Mouse (Mus musculus): ENCODE measurements around the gene Zfp512b.

Gene Zfp512b

DNA sequence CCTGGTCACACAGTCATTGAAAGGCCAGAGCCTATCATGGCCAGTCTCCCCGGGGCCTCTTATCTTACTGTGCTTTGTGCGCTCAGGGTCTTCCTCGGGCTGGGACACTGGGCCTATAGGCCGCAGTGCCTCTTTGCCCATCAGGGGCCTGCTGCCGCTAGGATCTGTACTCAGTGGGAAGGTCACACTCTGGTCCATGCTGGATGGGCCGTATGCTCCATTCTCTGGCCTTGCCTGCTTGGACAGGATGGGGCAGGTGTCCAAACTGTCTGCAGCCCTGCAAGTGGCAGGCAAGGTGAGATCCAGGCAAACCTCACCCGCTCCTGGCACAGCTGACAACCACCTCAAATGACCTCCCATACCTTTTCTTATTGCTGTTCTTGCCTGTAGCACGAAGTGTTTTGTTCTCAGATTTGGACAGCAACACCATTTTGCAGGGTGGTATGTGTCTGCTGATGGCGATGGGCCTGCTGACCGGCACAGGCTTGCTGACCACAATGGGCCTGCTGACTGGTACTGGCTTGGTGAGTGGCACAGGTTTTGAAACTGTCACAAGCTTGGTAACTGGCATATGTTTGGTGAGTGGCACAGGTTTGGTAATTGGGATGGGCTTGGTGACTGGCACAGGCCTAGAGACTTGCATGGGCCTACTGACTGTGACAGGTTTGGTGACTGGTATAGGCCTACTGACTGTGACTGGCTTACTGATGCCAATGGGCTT is 3.4 kb downstream of the Zfp512b start:
- no peak for DNase-seq (ENCODE audit: low spot score)

DNA sequence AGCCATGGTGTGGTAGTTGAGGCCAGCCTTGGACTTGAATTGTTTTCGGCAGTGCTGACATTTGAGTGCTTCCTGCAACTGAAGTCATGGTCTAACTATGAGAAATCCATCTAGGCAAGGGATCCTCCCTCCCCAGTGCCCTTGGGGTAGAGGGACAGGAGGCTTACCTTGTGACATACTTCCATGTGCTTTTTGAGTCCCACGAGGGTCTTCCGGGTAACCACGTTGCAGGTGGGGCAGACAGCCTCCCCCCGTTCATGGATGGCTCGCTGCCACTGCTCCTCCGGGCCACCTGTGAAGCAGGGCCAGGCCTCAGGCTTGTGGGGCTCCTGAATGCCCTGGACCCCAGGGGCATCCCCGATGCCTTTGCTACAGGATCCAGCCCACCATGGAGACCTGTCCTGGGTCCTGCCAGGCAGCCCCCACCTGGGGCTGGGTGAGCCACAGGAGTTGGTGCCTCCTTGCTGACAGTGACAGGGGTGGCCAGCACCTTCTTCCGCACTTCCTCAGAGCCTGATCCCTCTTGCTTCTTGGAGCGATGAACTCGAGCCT is 4.3 kb downstream of the Zfp512b start:
- no peak for DNase-seq (ENCODE audit: low spot score)

DNA sequence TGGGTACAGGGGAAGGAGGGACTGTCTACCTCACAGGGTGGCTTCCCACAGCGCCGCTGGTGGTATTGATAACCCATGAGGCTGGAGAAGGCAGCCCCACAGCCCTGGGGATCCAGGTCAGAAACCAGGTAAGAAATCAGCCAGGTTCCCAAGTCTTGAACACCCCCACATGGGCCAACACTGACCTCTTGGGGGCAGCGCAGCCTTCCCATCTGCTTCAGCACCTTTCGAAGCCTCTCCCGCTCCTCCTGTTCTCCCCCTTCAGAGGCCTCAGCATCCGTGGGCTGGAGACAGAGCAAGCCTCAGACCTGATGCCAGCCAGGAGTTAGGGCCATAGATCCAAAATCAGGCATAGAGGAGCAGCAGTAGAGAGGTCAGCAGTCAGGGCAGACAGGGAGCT is 4.8 kb downstream of the Zfp512b start:
- DNase-seq (ENCODE audit: low spot score) = no peak

DNA sequence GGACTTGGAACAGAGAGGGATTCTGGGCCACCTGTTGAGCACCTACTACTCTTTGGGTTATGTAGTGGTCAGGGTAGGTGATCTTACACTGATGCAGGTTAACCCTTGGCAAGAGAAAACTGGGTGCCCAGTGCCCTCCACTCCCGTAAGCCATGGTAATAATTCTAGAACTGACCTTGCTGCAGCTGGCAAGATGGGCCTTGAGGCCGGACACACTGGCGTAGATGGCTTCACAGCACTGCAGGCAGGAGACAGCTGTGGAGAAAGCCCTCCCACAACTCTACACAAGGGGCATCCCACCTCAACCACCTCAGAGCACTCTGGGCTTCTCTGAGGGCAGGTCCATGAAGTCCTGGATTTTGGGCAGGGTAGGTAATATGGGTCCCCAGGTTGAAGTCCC is 6.5 kb downstream of the Zfp512b start:
- DNase-seq (ENCODE audit: low spot score) = no peak

DNA sequence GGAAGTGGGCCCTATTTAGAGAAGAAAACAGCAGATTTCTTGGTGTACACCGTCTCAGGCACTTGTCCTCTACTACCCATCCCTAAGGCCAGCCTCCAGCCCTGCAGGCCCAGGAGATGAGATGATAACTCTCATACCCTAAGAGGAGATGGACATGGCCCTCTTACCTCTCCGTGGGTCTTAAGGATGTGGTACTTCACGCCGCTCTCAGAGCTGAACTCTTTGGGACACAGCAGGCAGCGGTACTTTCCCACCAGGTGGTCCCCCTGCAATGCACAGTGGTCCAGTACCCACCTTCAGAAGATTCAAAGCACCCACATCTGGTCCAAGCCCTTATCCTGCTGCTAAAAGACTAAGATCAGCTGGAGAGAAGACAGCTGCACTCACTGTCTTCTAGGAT is 7.1 kb downstream of the Zfp512b start:
- no peak for DNase-seq (ENCODE audit: low spot score)

DNA sequence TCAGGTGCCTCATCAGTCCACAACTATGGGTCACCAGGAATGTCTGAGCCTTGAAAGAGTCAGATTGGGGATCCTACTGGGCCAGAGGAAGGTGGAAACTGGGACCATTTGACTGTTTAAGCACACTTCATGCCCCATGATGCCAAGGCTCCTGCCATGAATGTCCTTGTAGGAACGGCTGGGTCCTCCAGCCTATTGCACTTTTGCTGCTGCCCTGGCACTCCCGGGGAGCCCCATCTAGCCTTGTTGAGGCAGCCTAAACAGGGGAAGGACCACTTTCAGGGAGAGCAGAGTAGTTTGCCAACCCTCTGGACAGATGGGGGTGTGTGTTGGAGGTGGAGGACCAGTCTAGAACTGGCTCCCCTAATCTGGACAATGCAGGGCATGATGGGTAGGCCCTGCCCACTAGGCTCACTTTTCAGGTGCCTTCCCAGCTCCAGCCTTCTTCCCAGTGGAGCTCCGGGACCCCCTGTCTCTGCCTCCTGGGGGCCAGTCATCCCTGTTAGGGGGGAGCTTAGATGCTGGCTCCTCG is 8.1 kb downstream of the Zfp512b start, which contains the start of gene Uckl1:
TSS of gene Uckl1 (minus strand) at position 482 of the 532 bp plus-strand sequence.
- no peak for DNase-seq (ENCODE audit: low spot score)

DNA sequence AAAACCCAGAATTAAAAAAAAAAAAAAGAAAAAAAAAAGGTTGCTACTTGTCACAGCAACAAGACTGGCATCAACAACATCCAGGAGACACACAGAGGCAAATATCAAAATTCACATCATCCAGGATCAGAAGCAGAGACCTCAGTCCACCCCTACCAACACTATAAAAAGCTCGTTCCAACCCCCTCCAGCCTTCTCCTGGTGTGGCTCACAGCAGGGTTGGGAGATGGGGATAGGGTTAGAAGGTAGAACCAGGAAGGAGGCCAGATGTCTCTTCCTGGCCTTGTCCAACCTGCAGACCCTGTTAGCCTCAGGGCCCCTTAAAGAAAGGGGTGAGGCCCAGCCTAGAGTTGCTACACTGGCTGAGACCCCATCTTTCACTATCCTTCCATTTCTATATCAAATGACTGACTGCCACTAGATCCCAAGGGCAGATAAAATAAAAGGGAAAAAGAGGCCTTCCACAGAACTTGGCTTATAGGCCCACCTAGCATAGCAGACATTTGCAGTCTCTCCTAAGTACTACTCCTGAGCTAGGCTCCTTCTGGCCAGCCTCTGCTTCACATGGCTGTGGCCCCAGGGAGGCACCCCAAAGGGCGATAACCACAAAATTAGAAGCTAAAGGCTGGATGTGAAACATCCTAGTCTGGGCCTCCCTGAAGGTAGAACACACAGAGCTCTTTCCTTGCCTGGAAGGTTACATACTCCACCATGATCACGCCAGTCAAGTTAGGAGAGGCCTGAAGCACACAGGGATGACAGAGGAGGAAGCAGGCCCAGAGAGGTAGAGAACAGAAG is 8.9 kb downstream of the Zfp512b start:
- DNase-seq (ENCODE audit: low spot score) = no peak

DNA sequence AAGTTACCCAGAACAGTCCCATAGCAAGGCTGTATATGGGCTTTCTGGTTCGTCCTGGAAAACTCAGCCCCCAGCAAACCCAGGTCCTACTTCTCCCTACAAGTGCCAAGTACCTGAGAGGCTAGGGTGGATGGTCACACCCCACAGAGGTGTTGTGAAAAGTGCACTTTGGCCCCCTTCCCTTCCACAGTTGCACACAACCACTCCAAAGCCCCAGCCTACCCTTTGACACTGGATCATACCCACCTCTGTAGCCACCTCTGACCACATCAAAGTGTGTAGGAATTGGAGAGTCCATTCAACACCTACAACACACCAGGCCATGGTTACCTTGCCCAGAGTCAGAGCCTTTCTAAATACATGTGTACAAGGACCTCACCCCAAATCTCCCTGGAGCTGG is 9.7 kb downstream of the Zfp512b start:
- no peak for DNase-seq (ENCODE audit: low spot score)

DNA sequence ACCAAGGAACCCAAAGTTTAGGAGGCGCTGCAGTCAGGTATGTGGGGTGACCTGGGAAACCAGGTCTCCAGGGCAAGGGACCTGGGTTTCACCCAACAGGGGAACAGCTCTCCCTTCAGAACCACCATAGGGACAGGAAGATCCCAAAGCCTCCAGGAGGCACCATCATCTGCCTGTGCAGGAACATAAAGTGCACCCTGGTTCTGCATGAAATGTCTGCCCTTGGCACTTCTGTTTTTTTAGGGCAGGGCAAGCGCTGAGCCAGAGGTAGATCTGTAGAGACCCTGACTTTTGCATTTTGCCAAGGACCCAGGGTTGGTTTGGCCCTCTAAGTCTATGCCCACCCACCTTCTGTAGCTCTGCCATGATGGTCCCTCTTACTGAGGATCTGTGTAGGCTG is 10.2 kb downstream of the Zfp512b start:
- DNase-seq (ENCODE audit: low spot score) = no peak

DNA sequence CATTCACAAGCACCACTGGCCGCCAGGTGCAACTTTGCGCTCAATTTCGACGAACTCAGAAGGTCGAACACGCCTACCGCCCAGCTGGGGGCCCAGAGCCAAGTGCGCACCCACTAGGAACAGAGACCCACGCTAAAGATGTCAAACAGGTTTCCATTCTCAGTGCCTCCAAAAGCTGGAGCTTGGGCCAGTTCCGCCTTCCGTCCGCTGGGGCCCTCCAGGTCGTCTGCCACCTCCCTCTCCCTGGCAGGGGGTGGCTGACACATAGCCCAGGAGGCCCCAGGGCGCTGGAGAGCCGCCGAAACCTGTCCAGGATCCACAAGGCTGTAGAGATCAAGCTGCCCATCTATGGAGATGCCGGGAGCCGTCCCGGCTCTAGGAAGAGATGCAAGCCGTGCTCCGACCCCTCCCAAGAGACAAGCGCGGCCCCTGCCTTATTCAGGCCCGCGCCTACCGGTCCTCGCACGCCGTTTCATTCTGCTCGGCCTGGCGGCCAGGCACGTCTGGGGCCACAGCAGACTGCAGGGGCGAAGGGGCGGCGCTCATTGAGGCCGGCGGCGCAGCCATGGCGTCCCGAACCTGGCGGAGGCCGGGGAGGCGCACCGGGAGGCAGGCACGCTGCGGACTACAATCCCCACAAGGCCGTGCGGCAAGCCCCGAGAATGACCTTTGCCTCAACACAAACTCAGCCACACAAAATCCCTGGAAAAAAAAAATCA is 11.0 kb downstream of the Zfp512b start:
- peak; percentile 85 for DNase-seq (ENCODE audit: low spot score)

DNA sequence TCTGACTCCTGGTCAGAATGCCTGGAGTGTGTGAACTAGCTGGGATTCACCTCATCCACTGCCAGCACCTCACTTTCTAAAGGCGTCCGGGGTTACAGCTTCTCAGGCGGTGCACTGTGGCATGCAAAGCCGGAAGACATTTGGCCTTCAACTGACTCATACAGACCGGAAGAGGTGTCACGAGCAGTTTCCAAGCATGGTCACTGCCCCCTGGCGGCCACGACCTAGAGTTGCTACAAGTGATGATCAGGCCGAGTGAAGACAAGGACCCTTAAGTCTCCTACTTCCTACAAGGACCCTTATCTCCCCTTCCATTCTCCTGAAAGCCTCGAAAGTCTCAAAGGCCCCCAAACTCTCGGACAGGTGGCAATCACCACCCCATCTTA is 11.6 kb downstream of the Zfp512b start:
- peak; percentile 95 for DNase-seq (ENCODE audit: low spot score)

DNA sequence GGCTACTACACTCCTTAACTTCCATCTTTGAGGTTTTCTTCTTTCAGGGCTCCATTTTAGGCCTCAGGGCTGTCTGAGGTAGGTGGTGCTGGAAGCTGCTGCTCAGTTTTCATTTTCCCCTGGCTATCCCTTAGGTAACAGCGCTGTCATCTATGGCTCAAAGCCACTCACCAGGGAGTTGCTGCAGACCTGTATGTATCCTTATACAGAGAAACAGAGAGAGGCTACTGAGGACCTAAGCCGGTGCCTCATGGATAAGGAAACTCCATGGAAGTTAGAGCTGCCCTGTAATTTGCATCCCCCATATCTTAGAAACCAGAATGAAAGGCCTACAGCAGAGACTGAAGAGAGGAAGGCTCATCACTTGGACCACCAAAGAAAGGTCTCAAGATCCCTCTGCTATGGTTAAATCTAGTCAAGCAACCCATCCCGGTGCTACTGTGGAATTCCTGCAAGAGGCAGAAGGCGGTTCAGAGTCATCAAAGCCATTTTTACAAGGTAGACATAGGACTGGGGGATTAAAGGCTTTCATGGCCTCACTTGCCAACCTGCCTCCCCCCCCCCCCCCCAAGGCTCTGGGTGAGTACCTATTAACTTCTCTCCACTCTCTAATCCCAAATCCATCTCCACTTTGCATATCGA is 12.4 kb downstream of the Zfp512b start:
- DNase-seq (ENCODE audit: low spot score) = no peak

DNA sequence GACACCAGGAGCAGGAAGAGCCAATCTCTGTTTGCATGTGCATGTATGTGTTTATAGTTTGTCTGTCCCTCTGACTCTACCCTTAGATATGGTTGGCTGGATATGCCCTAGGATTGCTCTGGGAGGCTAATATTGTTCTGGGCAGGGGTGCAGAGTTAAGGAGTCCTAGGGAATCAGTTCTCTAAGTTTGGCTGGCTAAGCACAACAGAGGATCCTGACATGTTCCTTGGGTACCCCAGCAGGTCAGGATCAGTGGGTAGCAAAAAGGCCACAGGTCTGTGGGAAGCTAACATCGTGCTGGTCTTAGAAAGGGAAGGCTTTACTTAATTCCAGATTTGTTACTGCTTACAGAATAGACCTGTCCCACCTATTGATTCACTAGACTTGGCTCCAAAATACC is 12.9 kb downstream of the Zfp512b start:
- no peak for DNase-seq (ENCODE audit: low spot score)

DNA sequence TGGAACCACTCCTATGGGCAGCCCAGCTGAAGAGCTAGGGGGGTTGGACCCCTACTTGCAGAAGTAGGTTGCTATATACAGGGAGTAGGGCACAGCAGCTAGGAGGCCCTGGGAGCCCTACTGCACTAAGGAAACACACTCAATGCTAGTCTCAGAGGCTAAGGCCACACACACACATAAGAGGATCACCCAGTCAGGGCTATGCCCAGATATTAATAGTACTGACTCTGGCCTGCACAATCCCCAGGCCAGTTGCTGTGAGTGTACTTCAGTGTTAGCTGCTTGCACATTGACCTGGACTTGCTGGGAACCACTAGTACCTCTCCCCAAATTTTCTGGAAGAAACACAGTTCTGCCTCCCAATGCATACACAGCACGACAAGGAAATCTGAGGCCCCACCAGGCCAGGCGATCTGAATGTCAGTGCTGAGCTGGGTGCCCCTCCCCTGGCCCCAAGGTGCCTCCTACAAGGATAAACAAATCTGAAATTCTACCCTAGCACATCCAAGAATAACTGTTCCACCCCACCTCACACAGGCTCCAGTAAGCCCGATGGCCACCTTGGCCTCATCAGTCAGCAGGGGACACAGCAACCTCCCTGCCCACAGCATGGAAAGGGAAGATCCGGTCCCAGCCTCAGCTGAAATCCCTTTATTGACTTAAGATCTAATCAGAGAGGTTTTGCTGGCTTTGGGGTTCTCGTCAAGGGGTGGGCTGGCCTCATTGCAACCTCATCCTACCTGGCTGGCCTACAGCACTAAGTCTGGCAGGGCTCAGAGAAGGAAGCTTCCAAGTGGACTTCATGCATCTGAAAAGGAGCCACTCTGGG is 13.6 kb downstream of the Zfp512b start:
- DNase-seq (ENCODE audit: low spot score) = no peak

DNA sequence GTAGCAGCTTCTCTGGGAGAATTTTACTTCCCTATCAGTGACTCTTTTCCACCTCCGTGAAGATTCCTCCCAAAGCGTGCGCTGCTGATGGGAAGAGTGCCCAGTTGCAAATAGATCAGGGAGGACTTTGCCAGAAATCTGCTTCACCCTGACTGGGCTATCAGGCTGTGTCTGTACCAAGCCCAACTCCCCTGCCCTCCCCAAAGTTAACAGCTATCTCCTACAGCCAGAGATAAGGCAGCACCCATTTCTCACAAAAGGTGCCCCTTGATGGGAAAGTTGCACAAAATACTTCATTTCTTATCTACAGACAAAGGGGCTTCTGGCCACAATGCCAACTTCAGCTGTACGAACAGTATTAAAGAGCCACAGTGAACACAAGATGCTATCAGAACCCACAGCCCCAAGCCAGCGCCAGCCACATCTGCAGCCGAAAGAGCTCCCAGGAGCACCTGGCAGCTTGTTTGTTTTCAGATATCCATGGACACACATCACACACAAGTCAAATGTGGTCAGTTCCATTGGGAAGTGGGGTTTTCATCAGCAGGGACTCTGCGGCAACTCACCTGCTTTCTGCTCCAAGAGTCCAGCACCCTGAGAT is 14.5 kb downstream of the Zfp512b start:
- no peak for DNase-seq (ENCODE audit: low spot score)

DNA sequence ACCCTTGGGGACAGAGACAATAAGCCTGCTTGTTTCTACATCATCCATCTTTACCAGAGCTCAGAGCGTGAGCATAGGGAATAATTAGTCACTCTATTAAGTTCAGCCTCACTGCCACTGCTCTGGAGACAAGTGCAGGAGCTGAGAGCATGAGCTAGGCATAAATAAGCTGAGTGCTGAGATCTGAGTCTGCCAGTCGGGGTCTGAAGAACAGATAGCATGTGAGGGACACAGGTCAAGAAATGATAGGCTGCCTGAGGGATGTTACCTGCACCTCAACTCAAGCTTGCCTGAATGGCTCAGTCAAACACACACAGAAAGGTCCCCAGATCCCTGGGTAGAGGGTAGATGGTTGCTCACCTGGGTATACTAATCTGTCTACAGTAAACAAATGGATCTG is 15.5 kb downstream of the Zfp512b start:
- no peak for DNase-seq (ENCODE audit: low spot score)

DNA sequence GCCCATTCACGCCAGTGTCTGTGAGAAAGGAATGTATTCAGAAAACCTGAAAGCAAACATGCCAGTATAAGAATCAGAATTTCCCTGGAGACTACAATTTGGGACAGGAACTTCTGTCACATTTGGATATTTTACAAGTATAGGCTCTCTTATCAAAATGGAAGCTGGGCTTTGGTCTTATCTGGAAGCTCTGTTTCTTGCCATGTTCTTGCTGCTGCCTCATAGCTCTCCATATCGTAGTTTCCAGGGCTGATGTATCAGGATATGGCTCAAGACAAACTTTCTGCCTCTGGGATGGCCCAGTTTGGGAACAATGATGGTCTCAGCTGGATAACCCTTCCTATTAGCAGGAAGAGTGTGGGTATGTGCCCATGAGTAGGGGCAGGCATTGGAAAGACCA is 16.0 kb downstream of the Zfp512b start:
- no peak for DNase-seq (ENCODE audit: low spot score)

DNA sequence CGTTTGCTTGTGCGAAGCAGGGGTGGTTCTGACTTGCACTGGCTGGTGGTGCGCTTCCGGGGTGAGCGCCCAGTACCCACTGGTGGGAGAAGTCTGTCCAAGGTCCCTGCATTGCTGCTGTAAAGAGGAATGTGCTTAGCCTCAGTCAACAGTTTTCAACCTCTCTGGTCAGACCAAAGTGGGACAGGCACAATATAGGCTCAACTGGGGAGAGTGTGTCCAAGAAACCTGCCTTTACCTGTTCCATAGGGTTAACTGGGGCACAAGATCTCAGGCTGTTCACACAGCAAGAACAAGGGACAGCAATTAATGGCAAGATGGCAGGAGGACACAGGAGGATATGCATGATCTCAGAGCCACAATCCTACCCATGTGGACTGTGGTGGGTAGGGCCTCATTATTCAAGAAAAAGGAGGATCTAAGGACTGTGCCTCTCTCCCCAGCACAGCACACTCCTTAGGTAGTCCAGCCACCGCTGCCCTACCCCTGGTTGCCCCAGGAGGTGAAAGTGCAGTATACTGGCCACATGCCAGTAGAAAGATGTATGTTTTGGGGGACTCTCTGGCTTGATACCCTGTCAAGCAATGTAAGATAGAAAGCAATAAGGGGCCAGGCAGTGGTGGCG is 17.6 kb downstream of the Zfp512b start:
- DNase-seq (ENCODE audit: low spot score) = no peak

DNA sequence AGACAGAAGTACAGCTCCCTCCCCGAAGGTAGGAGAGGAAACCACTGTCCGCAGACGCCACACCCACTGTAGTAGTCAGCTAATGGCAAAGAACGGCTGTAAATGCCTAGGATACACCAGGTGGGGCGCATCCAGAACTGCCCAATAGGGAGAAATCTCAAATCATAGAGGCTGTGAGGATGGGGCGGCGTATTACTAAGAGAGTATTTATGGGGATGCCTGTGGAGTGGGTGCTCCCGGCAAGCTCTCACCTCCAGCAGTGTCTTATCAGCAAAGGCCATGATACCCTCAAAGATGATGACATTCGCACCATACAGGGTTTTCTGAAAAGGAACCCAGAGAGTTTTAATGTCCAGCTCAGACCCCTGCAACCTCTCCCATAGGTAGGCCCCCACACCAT is 18.6 kb downstream of the Zfp512b start:
- DNase-seq (ENCODE audit: low spot score) = no peak

Measured in adipocyte (in vitro differentiated cells).